Mouse (Mus musculus) stomach, embryonic 15.5 days (tissue): ENCODE results near the gene Slc5a2. TPM values are rescaled to one million over a fixed set of nuclear protein-coding genes. Genes with fewer than 3 reads are reported as not detected.
A peak's percentile ranks its signal among the peaks of the same experiment; 100 is the strongest.

Experiments used
- ATAC-seq: fragments of 200-750 bp; cut with Nextera tagmentation; 2 replicates; pipeline ENCODE4 v1.8.0; 2017; ENCODE audit warnings: low read depth, moderate number of reproducible peaks, moderate TSS enrichment; ENCODE audit not compliant: insufficient read depth, low FRiP score
- H3K27ac ChIP-seq: fragments of 300-500 bp; sonication (generic); 2 replicates; pipeline ENCODE4 v1.5.1; 2015; ENCODE audit warnings: mild to moderate bottlenecking, inconsistent platforms
- H3K27me3 ChIP-seq: fragments of 300-500 bp; sonication (generic); replicated peaks from 2 replicates; pipeline ENCODE4 v1.6.1; 2015; ENCODE audit warnings: inconsistent platforms
- H3K36me3 ChIP-seq: fragments of 300-500 bp; sonication (generic); 2 replicates; pipeline ENCODE4 v1.6.1; 2015; ENCODE audit warnings: inconsistent platforms
- H3K4me1 ChIP-seq: fragments of 300-500 bp; sonication (generic); 2 replicates; pipeline ENCODE4 v1.6.1; 2015; ENCODE audit warnings: inconsistent platforms
- H3K4me2 ChIP-seq: fragments of 300-500 bp; sonication (generic); 2 replicates; pipeline ENCODE4 v1.6.1; 2015; ENCODE audit warnings: mild to moderate bottlenecking, inconsistent platforms
- H3K4me3 ChIP-seq: fragments of 300-500 bp; sonication (generic); replicated peaks from 2 replicates; pipeline ENCODE4 v1.5.1; 2015; ENCODE audit warnings: inconsistent platforms
- H3K9ac ChIP-seq: fragments of 300-500 bp; sonication (generic); 2 replicates; pipeline ENCODE4 v1.6.1; 2015; ENCODE audit warnings: inconsistent platforms
- H3K9me3 ChIP-seq: fragments of 300-500 bp; sonication (generic); 2 replicates; pipeline ENCODE4 v1.6.1; 2016; ENCODE audit warnings: inconsistent platforms
- WGBS: fragments of 180-500 bp; shearing (Covaris S2); methylation state at CpG from one replicate; pipeline ENCODE4 v1.1.7; 2015; 5-methylcytosine and 5-hydroxymethylcytosine counted together
- polyA plus RNA-seq: library from polyadenylated mRNA; unstranded; fragments of >200 nt; fragmentation: Nextera tagmentation; extraction: Ambion mirVana; gene quantifications from 2 replicates; pipeline ENCODE4 v1.2.1, GENCODE M21; 2015

The Slc5a2 gene
- 0.57 and 1.1 TPM in 2 replicates for polyA plus RNA-seq

DNA sequence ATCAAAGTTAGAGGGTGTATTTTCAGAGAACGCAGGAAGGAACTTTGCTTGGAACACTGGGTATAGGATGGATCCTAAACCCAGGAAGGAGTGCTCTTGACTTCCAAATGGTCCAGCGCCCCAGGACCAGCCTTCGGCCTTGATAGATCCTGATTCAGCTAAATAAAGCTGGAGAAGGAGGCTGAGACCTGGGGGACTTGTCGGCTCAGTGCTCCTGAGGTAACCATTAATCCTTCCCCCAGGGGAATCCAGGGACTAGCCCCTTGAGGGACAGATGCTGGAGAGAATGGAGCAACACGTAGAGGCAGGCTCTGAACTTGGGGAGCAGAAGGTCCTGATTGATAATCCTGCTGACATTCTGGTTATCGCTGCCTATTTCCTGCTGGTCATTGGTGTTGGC, at the start of gene Slc5a2:
Gene Slc5a2, plus strand, starts transcription at position 247 of the 400 bp plus-strand sequence.
- WGBS, result 78% methylated on average over 6 of the region's 6 CpGs
- ATAC-seq, result no peak
- Histone ChIP-seq H3K4me1 (0 out of 2 replicates have a peak, but pooled peaks cover 4% of the 10 kb centered on the region), H3K27me3 (no peaks in the 10 kb centered on the region), H3K9ac (no peak within 1 kb of the TSS), H3K4me3 (no peak within 1 kb of the TSS), H3K9me3 (no peaks in the 10 kb centered on the region), H3K4me2 (no peak within 1 kb of the TSS), H3K36me3 (no peaks in the 10 kb centered on the region), H3K27ac (no peak within 1 kb of the TSS)

- Histone ChIP-seq H3K27ac (no peak overlapping the region), H3K4me3 (no peak overlapping the region), H3K9me3 (no peaks in the 10 kb centered on the region), H3K4me2 (no peak overlapping the region), H3K27me3 (no peaks in the 10 kb centered on the region), H3K4me1 (no peaks in the 10 kb centered on the region), H3K36me3 (no peaks in the 10 kb centered on the region), H3K9ac (no peak overlapping the region)
- ATAC-seq, result no peak
- WGBS, result 77% methylated on average over 4 of the region's 4 CpGs
Observed at GRCm38 (mm10) chr7:128219952-128220351, 45.5 kb upstream of the Slc5a2 start.

- no peaks in the 10 kb centered on the region for H3K9me3 ChIP-seq
- no peaks in the 10 kb centered on the region for H3K36me3 ChIP-seq
- H3K27ac ChIP-seq, result no peak overlapping the region
- H3K27me3 ChIP-seq, result no peaks in the 10 kb centered on the region
- no peak overlapping the region for H3K4me3 ChIP-seq
- WGBS, result 89% methylated on average over 3 of the region's 3 CpGs
- no peaks in the 10 kb centered on the region for H3K4me1 ChIP-seq
- H3K4me2 ChIP-seq, result no peak overlapping the region
- H3K9ac ChIP-seq, result no peak overlapping the region
- no peak for ATAC-seq
Observed at GRCm38 (mm10) chr7:128220936-128221335, 44.5 kb upstream of the Slc5a2 start.

GRCm38 (mm10) chr7:128231741-128232140, 33.7 kb upstream of the Slc5a2 start:
- Histone ChIP-seq H3K4me2 (no peak overlapping the region), H3K27ac (no peak overlapping the region), H3K9me3 (no peaks in the 10 kb centered on the region), H3K9ac (no peak overlapping the region), H3K27me3 (no peaks in the 10 kb centered on the region), H3K4me1 (peaks cover 5% of the 10 kb centered on the region), H3K36me3 (no peaks in the 10 kb centered on the region), H3K4me3 (no peak overlapping the region)
- no peak for ATAC-seq
- WGBS, result 42% methylated on average over 8 of the region's 8 CpGs

GRCm38 (mm10) chr7:128234796-128235195, 30.7 kb upstream of the Slc5a2 start:
- H3K9me3 ChIP-seq, result no peaks in the 10 kb centered on the region
- no peaks in the 10 kb centered on the region for H3K27me3 ChIP-seq
- WGBS, result 72% methylated on average over 2 of the region's 2 CpGs
- no peak overlapping the region for H3K27ac ChIP-seq
- H3K4me1 ChIP-seq, result peaks cover 17% of the 10 kb centered on the region
- H3K9ac ChIP-seq, result no peak overlapping the region
- no peak overlapping the region for H3K4me2 ChIP-seq
- ATAC-seq, result no peak
- no peak overlapping the region for H3K4me3 ChIP-seq
- no peaks in the 10 kb centered on the region; the same call in 1 of the 2 replicates for H3K36me3 ChIP-seq

DNA sequence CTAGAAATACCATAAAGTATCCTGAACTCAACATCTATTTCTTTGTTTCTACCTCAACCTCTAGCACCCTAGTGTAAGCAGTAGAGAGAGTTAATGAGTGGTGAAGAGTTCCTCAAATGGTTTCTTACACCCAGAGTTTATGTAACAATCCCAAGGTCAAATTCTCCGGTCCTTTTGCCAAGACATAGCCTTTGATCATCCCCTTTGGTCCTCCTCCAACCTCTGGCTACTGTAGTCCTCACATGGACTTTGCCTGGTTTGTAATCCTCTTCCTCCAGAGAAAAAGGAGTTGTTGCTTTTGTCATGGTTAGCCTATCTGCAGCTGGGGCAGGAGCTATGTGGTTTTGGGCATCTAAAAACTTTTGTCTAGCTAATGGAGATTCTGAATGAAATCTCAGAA, 30.0 kb upstream of the Slc5a2 start:
- no peaks in the 10 kb centered on the region for H3K27me3 ChIP-seq
- no peak overlapping the region for H3K9ac ChIP-seq
- no peaks in the 10 kb centered on the region for H3K9me3 ChIP-seq
- WGBS, result 79% methylated on average over 1 of the region's 1 CpGs
- ATAC-seq, result no peak
- H3K27ac ChIP-seq, result no peak overlapping the region
- H3K4me2 ChIP-seq, result no peak overlapping the region
- peaks cover 7% of the 10 kb centered on the region for H3K36me3 ChIP-seq
- no peak overlapping the region for H3K4me3 ChIP-seq
- peaks cover 23% of the 10 kb centered on the region for H3K4me1 ChIP-seq

GRCm38 (mm10) chr7:128236426-128236825, 29.0 kb upstream of the Slc5a2 start:
- Histone ChIP-seq H3K36me3 (peaks cover 13% of the 10 kb centered on the region), H3K27ac (no peak overlapping the region; the same call in 1 of the 2 replicates), H3K9ac (no peak overlapping the region), H3K4me3 (peak overlapping the region; percentile 68; the same call in 1 of the 2 replicates), H3K4me2 (peak overlapping the region; percentile 62; the same call in 1 of the 2 replicates), H3K9me3 (no peaks in the 10 kb centered on the region), H3K27me3 (no peaks in the 10 kb centered on the region), H3K4me1 (peaks cover 25% of the 10 kb centered on the region)
- 92% methylated on average over 13 of the region's 13 CpGs for WGBS
- ATAC-seq, result no peak

DNA sequence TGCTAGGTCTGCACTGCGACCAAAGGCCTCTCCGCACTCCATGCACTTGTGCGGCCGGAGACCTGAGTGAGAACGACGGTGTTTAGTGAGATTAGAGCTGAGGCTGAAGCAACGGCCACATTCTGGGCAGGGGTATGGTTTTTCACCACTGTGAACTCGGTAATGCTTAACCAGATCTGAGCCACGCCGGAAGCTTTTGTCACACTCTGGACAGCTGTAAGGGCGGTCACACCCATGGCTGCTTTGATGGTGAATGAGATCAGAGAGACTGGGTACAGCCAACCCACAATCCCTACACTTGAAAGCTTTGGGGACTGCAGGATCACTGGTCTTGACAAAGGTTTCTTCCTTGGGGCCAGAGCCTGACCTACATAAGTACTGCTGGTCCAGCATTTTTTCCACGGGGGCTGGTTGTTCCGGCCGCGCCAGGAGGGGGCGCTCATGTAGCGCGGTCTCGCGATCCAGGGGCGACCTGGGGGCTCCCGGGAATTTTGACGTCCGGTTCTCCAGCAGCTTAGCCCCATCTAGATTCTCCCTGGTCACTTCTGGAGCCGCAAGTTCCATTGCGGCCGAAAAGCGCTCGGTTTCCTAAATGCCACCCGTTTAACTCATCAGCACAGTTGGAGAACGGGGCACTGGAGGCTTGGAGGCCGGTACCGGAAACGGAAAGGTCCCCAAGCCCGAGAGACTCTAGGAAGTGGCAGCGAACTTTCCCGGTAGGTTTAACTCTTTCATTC, 28.4 kb upstream of the Slc5a2 start, which contains the start of gene Armc5:
Gene Armc5, plus strand, starts transcription at position 487 of the 737 bp plus-strand sequence.
- Histone ChIP-seq H3K9ac (peak within 1 kb of the TSS; percentile 65), H3K27me3 (no peaks in the 10 kb centered on the region), H3K4me3 (peak within 1 kb of the TSS; percentile 68), H3K4me1 (peaks cover 25% of the 10 kb centered on the region), H3K4me2 (peak within 1 kb of the TSS; percentile 62), H3K9me3 (no peaks in the 10 kb centered on the region), H3K27ac (peak within 1 kb of the TSS; percentile 99), H3K36me3 (peaks cover 19% of the 10 kb centered on the region)
- 23% methylated on average over 37 of the region's 37 CpGs for WGBS
- peak; percentile 13; the same call in 1 of the 2 replicates for ATAC-seq

DNA sequence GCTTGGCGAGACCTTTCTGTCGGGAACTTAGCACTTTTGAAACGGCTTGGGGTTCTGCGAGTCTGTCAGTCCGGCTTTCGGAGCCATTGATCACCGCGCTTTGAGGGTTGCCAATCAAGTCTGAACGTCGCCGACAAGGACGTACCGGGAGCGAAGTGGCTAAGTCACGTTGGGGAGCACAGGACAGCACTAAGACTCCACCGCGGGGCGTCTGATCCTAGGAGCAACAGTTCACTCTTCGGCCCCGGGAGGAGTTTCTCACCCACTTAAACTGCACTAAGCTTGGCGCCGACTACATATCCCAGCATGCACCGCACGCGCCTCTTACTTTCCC, 27.9 kb upstream of the Slc5a2 start:
- Histone ChIP-seq H3K27ac (peak overlapping the region; percentile 99), H3K4me2 (peak overlapping the region; percentile 62), H3K9me3 (no peaks in the 10 kb centered on the region), H3K27me3 (no peaks in the 10 kb centered on the region), H3K36me3 (peaks cover 24% of the 10 kb centered on the region), H3K4me3 (peak overlapping the region; percentile 68), H3K4me1 (peaks cover 25% of the 10 kb centered on the region), H3K9ac (peak overlapping the region; percentile 35)
- under 1% methylated on average over 25 of the region's 25 CpGs for WGBS
- ATAC-seq, result no peak

DNA sequence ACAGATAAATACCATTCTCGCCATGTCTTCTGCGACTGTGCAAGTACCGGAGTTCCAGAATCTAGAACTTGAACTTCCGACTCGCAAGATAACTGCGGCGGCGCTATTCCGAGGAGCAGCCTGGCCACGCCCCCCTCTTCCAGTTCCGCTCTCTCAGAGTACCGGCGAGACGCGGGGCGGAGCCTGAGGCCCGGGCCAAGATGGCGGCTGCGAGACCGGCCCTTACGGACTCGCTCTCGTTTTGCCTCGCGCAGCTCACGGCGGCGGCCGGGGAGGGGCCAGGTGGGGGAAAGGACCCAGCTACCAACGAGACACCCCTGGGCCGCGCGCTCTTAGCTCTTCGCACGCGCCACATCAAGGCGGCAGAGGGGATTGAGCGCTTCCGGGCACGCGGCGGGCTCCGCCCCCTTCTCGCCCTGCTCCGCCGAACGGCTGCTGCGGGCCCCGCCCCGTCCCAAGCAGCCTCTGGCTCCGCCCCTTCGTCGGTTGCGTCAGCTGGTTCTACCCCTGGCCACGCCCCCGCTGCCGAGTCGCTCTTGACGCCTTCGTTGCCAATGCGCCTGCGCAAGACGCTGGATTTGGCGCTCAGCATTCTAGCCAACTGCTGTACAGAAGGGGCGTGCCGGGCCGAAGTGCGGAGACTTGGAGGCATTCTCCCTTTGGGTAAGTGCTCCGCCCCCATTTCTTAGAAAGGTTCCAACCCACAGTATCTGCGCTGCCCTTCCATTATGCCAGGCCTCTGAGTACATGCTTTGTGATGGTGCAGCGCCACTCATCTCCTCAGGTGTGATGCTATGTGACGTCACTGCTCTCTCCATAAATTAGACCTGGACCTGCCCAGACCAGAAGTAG, 27.3 kb upstream of the Slc5a2 start, which contains the start of gene 9130023H24Rik:
Gene 9130023H24Rik, minus strand, starts transcription at position 105 of the 852 bp plus-strand sequence.
- Histone ChIP-seq H3K36me3 (peaks cover 30% of the 10 kb centered on the region), H3K27me3 (no peaks in the 10 kb centered on the region), H3K4me2 (peak within 1 kb of the TSS; percentile 73), H3K27ac (peak within 1 kb of the TSS; percentile 99), H3K4me3 (peak within 1 kb of the TSS; percentile 68), H3K4me1 (peaks cover 25% of the 10 kb centered on the region), H3K9ac (peak within 1 kb of the TSS; percentile 65), H3K9me3 (no peaks in the 10 kb centered on the region)
- WGBS, result under 1% methylated on average over 72 of the region's 72 CpGs
- ATAC-seq, result peak; percentile 88

- ATAC-seq, result no peak
- Histone ChIP-seq H3K4me1 (peaks cover 25% of the 10 kb centered on the region), H3K9ac (peak overlapping the region; percentile 10; the same call in 1 of the 2 replicates), H3K9me3 (no peaks in the 10 kb centered on the region), H3K27ac (peak overlapping the region; percentile 90), H3K4me3 (peak overlapping the region; percentile 68), H3K36me3 (peaks cover 33% of the 10 kb centered on the region), H3K27me3 (no peaks in the 10 kb centered on the region), H3K4me2 (peak overlapping the region; percentile 73)
- WGBS, result 22% methylated on average over 4 of the region's 4 CpGs
Observed at GRCm38 (mm10) chr7:128238991-128239390, 26.5 kb upstream of the Slc5a2 start.
